Mouse (Mus musculus): ENCODE results near the gene Nrbp1.

Gene Nrbp1

DNA sequence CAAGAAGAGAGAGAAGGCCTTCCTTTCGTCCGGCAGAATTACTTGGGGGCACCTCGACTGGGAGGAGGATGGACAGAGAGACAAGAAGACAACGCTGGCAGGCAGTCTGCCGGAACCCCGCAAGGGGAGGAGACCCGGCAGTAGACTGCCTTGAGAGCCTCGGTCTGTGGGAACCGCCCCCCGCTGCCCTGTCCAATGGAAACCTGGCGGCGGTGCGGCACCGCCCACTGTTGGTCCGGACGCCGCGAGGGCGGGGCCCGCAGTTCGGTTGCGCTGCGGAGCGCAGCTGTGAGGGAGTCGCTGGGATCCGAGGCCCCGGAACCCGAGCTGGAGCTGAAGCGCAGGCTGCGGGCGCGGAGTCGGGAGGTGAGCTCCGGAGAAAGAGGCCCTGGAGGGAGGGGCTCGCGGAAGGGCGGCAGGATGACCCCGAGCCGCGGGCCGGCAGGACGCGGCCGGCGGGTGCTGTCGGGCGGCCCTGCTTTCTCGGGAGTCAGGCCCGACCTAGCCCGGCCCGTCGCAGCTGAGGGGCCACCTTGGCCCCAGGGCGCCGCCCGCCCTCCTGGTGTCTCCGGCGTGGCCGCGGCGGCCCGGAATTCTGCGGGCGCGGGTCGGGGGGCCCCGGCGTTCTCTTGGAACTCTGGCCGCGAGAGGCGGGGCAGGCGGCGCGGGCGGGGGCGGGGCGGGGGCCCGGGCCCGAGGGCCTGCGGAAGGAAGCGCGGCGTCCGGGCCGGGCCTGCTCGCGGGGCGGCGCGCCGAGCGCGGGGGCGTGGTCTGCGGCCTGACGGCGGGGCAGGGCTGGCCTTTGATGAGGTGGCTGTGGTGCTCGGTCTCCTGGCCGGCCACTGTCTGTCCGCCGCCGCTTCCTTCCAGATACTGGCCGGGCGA lies at the start of gene Nrbp1, which contains the start of gene Gm9970:
TSS of gene Nrbp1 (plus strand) at position 228 of the 885 bp plus-strand sequence.
TSS of gene Gm9970 (minus strand) at position 596 of the 885 bp plus-strand sequence.
- peak; percentile 83 for DNase-seq (ENCODE audit: low spot score)

GRCm38 (mm10) chr5:31192045-31192938 lies 48.4 kb upstream of the Nrbp1 start:
- no peak for DNase-seq (ENCODE audit: low spot score)

GRCm38 (mm10) chr5:31192939-31193630 lies 47.6 kb upstream of the Nrbp1 start, which contains the start of the genes Snx17 and Eif2b4:
Snx17 (plus strand) TSS chr5:31193227.
Eif2b4 (minus strand) TSS chr5:31193430.
- peak; percentile 97 for DNase-seq (ENCODE audit: low spot score)

DNA sequence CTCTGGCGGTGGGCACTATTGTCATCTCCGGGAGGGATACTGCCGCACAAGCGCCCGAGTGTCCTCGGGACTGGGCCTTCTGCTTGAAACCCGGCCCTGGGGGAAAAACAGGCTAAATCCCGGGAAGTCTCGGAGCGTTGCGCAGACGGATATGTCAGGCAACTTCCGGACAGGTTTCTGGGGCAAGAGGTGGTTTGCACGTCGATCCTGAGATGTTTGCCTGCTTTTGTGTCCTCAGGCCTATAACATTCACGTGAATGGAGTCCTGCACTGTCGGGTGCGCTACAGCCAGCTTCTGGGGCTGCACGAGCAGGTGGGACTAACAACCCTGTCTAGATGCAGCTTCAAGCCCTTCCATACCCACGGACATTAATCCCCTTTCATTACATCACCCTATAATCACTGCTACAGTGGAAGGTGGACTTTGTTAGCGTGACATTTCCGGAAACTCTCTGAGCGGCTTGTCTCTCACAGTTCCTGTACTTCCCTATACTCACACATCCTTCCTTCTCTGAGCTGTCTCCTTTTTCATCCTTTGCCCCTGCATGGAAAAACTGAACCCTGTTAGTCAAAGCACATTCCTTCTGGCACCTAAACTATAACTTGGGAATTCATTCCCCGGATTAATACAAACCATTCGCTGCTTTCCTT lies 46.9 kb upstream of the Nrbp1 start:
- DNase-seq (ENCODE audit: low spot score): no peak

- no peak for DNase-seq (ENCODE audit: low spot score)
Measured at GRCm38 (mm10) chr5:31194486-31195485, 45.9 kb upstream of the Nrbp1 start.

DNA sequence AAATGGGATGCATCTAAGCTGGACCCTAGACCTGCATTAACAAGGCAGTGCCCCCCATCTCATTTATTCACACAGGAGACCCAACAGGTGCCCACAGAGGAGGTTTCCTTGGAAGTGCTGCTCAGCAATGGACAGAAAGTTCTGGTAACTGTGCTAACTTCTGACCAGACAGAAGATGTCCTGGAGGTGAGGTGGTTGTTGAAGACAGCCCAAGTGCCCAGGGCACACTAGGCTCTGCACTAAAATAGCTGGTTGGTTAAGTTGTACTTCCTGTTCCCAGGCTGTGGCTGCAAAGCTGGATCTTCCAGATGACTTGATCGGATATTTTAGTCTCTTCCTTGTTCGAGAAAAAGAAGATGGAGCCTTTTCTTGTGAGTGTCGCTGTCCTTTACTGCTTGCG lies 45.0 kb upstream of the Nrbp1 start:
- DNase-seq (ENCODE audit: low spot score): no peak

DNA sequence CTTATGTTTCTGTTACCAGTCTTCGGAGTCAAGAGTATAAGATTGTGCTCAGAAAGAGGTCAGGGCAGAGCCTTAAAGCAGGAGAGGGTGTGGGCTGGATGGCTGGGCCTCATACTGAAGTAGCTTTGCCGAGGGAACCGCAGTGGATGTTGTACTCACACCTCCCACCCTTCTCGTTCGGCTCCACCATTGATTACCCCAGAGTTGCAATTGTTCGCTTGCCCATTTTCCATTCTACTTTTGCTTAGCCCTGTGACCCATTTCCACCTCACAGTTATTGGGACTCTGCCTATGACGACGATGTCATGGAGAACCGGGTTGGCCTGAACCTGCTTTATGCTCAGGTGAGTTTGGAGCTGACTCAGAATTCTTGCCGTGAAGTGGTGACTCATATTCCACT lies 44.5 kb upstream of the Nrbp1 start:
- no peak for DNase-seq (ENCODE audit: low spot score)

DNA sequence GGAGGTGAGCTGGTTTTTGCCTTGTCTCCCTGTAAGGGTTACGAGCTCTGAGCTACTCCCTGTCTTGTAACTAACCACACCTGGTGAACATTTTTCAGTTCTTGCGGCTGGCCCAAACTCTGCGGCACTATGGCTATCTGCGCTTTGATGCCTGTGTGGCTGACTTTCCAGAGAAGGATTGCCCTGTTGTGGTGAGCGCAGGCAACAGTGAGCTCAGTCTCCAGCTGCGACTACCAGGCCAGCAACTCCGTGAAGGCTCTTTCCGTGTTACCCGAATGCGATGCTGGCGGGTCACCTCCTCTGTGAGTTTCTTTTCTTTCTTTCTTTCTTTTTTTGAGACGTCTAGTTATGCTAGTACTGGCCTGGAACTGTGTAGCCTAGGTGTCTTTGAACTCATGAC lies 43.6 kb upstream of the Nrbp1 start:
- DNase-seq (ENCODE audit: low spot score): no peak

GRCm38 (mm10) chr5:31198170-31198569 lies 42.5 kb upstream of the Nrbp1 start:
- DNase-seq (ENCODE audit: low spot score): no peak

DNA sequence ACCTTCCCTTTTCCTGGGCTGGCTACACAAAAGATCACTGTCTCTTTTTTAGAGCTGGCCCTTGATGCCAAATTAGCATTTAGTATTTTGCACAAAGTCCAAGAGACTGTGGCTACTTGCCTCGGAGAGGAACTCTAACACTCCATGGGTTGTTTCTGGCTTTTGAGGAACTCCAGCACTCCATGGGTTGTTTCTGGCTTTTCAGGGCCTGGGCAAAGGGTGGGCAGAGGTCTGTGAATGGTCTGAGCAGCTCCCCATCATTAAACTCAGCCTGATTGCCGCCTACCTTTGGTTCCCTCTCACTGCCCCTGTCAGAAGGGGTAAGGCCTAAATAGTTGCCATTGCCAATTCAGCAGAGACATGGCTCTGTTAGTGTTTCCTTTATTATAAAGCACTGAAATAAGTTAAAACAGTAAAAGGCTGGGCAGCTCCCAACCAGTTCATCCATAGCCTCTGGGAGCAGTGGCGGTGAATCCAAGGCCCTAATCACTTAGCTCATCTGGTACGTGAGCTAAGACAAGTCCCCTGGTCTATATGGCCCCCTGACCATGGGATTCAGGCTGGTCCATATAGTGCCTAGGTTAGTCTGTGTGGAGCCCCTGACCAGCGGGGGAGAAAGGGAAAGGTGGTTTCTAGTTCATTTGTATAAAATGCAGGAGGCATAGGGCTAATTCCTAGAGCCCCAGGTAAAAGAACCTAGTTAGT lies 41.9 kb upstream of the Nrbp1 start:
- no peak for DNase-seq (ENCODE audit: low spot score)

GRCm38 (mm10) chr5:31199321-31199892 lies 41.3 kb upstream of the Nrbp1 start:
- no peak for DNase-seq (ENCODE audit: low spot score)

GRCm38 (mm10) chr5:31199893-31200292 lies 40.8 kb upstream of the Nrbp1 start:
- no peak for DNase-seq (ENCODE audit: low spot score)

GRCm38 (mm10) chr5:31200327-31200768 lies 40.3 kb upstream of the Nrbp1 start:
- no peak for DNase-seq (ENCODE audit: low spot score)

DNA sequence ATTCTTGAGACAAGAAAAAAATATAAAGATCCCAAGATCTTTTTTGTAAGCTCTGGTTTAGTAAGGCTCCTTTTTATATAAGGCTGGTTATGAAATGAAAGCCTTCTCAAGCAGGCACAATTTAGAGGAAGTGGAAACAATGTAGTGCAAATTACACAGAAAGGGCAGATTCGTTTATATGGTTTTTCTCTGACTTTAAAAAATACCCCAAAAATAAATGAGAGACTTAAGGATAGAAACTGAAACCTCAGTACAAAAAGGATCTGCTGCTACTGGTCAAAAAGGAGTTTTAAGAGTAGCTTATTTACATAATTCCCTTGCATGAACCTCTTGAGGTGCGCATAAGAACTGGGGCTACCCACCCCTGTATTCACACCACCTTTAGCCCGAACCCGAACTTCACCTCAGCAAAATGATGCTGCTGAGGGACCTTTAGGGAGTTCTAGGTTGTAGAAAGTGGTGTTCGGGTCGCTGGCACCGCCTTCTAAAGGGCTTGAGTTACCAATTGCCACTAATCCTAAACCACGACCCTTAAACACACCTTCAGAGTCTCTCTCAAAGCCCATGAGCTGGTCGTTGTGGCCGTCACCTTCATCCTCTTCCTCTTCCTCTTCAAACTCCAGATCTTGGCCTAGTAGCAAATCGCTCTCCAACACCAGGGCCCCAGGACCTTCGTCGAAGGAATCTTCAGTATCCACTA lies 39.5 kb upstream of the Nrbp1 start:
- no peak for DNase-seq (ENCODE audit: low spot score)

DNA sequence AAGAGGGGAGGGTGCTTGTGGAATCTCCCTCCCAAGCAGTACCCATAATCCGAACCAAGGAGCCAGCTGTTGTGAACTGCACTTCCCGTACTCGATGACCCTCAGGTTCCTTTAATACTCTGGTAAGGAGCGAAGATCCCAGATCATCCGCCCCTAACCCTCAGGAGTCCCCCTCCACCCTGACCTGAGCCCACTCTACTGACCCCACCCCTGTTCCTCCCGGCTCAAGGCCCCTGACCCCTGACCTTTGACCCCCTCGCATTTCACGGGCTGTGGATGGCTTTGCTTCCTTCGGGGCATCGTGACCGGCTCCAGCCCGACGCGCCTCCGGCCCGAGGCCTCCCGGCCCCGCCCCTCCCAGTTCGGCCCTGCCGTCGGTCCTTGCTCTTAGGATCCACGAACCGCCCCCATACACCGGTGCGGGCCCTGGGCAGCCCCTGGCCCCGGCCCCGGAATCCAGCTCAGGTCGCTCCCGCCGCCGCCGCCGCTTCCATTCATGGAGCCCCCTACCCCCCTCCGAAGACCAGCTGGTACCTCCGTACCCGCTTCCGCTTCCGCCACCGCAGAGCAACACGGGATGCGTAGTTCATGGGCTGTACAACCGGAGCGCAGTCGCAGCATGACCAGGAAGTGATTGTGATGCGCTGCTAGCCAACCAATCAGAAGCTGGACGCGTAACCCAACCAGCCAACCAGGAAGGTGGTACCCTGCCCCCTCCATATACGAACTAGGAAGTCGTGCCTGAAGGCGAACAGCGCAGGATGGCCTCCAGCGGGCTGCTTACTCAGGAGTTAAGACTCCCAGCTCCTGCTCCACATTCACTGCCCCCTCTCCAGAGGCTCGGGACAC lies 38.7 kb upstream of the Nrbp1 start, which contains the start of gene Zfp513:
TSS of gene Zfp513 (minus strand) at position 562 of the 849 bp plus-strand sequence.
- peak; percentile 94 for DNase-seq (ENCODE audit: low spot score)

DNA sequence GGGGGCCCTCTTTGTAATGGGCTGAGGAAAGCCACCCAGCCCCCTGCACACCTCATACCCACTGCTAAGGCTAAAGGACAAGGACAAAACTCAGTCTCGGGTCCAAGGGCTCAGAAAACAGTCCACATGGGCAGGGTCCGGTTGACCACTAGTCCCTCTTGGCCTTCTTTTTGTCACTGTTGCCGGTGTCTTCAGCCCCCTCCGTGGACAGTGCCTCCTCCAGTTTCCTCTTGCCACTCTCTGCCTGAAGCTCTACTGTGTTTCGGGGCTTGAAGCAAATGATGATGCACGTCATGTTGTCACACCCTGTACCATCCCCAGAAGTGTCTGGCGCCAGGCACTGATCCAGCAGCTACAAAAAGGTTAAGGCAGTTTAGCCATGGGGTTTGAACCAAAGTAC lies 37.7 kb upstream of the Nrbp1 start:
- DNase-seq (ENCODE audit: low spot score): no peak

- DNase-seq (ENCODE audit: low spot score): no peak
Measured at GRCm38 (mm10) chr5:31203866-31204265, 36.8 kb upstream of the Nrbp1 start.

Measured in layer of hippocampus, adult 9-10 months (tissue).